Mouse (Mus musculus): ENCODE results near the gene Lrrc10b. TPM values are rescaled to one million over a fixed set of nuclear protein-coding genes. Genes with fewer than 3 reads are reported as not detected.

The Lrrc10b gene
- 0.79 and 1.1 TPM in 2 replicates for polyA plus RNA-seq (2015; fragmentation: Nextera tagmentation; extraction: Ambion mirVana)

DNA sequence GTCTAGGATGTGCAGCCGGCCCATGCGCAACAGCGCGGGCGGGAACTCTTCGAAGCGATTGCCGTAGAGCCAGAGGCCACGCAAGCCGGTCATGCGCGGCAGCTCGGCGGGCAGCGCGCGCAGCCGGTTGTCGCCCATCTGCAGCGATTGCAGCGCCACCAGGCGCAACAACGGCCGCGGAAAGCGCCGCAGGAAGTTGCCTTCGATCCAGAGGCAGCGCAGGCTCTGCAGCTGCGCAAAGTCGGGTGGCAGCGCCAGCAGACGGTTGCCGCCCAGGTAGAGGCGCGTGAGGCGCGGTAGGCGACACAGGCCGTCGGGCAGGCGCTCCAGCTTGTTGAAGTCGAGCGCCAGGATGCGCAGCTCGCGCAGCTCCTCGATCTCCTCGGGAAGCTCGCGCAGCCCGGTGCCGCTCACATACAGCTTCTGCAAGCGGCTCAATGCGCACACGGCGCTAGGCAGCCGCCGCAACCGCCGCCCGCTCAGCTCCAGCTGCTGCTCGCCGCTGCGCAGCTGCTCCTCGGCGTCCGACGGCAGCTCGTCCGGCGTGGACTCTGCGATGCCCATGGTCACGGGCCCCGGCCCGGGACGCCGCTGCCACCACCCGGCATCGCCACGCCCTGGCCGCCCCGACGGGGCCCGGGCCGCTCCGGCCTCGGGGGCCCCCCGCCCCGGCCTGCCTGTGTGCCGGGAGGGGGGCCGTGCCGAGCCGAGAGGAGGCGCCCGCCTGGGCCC is at the start of gene Lrrc10b:
Gene Lrrc10b (minus strand): TSS at position 722 of the 732 bp plus-strand sequence.
- peak; percentile 34 for ATAC-seq (ENCODE audit: borderline replicate concordance, extremely low read depth, low FRiP score, low TSS enrichment)
- Histone ChIP-seq H3K27ac (no peak within 1 kb of the TSS), H3K4me1 (peaks cover 30% of the 10 kb centered on the region), H3K4me2 (peak within 1 kb of the TSS; percentile 95), H3K27me3 (peaks cover 85% of the 10 kb centered on the region), H3K36me3 (no peaks in the 10 kb centered on the region), H3K4me3 (peak within 1 kb of the TSS; percentile 50), H3K9me3 (no peaks in the 10 kb centered on the region), H3K9ac (peak within 1 kb of the TSS; percentile 15; the same call in 1 of the 2 replicates)
- 1% methylated on average over 90 of the region's 96 CpGs for WGBS

DNA sequence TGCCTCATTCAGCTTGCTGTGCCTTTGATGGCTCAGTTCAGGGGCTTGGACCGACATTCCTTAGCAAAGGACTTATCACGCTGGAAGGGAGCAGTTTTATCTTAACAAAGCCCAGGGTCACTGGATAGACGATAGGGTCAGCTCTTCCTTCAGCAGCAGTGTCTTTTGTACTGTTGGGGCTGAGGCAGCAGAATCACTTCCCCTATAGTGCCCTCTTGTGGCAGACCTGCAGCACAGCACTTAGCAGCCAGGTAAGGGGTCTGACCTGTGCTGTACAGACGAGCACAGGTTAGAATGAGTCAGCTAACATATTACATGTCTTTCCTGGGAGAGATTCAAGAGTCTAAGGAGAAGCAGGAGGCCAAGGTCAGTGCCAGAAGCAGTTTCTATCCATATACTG is 45.3 kb upstream of the Lrrc10b start:
- 4% methylated on average over 4 of the region's 4 CpGs for WGBS
- 0 out of 2 replicates have a peak, but pooled peaks have one; percentile 49 for ATAC-seq (ENCODE audit: borderline replicate concordance, extremely low read depth, low FRiP score, low TSS enrichment)

DNA sequence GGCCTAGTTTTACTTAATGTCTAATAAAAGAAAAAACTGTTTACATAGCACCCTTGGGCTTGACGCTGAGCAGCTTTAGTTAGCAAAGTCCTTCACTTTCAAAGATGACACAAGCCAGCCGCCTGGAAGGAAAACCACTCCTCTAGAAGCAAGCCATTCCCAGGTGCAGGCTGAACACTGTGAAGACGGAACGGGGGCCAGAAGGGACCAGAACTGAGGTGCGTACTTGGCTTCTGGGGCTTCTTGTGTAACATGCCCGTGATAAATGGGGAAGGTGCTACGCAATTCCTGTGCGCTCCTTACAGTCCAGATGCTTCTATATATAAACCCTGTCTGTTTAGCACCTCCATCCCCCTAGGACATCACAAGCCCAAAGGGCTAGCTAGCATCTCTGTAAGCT is 43.3 kb upstream of the Lrrc10b start:
- ATAC-seq (ENCODE audit: borderline replicate concordance, extremely low read depth, low FRiP score, low TSS enrichment), result no peak
- no peaks in the 10 kb centered on the region for H3K9me3 ChIP-seq
- H3K9ac ChIP-seq, result no peak overlapping the region
- no peak overlapping the region for H3K4me2 ChIP-seq
- no peaks in the 10 kb centered on the region for H3K27me3 ChIP-seq
- H3K4me3 ChIP-seq, result no peak overlapping the region
- H3K27ac ChIP-seq, result no peak overlapping the region
- peaks cover 36% of the 10 kb centered on the region for H3K36me3 ChIP-seq
- H3K4me1 ChIP-seq, result no peaks in the 10 kb centered on the region
- 73% methylated on average over 8 of the region's 8 CpGs for WGBS

More for the DNA sequence above, 45.3 kb upstream of the Lrrc10b start:
- Histone ChIP-seq H3K4me1 (no peaks in the 10 kb centered on the region), H3K9ac (no peak overlapping the region), H3K9me3 (no peaks in the 10 kb centered on the region), H3K27me3 (no peaks in the 10 kb centered on the region), H3K27ac (no peak overlapping the region), H3K4me3 (no peak overlapping the region), H3K36me3 (peaks cover 44% of the 10 kb centered on the region), H3K4me2 (no peak overlapping the region)

DNA sequence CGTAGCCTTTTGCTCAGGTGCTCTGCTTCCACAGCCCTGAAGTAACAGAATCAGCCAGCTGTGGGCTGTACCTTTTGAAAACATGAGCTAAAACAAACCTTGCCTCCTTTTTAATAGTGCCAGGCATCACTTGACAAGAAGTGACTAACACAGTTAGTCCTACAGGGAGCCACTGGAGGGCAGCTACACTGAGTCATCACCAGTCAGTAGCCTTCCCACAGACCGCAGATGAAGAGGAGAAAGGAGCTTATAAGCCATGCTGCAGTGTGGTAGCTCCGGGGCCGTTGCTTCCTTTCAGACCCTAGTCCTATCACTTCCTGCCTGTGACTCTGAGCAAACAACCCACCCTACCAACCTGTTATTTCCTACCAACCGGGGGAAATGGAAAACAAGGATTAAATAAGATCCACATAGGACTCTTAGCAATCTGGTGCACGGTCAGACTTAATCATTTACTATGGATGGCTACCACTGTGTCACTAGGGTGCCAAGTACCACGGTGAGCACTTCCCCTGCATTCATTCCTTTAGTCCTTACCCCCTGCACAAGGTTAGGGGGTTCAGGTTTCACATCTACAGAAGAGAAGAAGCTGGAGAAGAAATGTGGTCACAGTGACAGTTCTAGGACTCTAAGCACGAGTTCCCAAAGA is 40.4 kb upstream of the Lrrc10b start:
- Histone ChIP-seq H3K27ac (no peak overlapping the region), H3K9ac (no peak overlapping the region), H3K27me3 (no peaks in the 10 kb centered on the region), H3K9me3 (no peaks in the 10 kb centered on the region), H3K4me2 (no peak overlapping the region), H3K4me1 (no peaks in the 10 kb centered on the region), H3K36me3 (peaks cover 24% of the 10 kb centered on the region), H3K4me3 (no peak overlapping the region)
- WGBS, result 50% methylated on average over 8 of the region's 8 CpGs
- ATAC-seq (ENCODE audit: borderline replicate concordance, extremely low read depth, low FRiP score, low TSS enrichment), result no peak

DNA sequence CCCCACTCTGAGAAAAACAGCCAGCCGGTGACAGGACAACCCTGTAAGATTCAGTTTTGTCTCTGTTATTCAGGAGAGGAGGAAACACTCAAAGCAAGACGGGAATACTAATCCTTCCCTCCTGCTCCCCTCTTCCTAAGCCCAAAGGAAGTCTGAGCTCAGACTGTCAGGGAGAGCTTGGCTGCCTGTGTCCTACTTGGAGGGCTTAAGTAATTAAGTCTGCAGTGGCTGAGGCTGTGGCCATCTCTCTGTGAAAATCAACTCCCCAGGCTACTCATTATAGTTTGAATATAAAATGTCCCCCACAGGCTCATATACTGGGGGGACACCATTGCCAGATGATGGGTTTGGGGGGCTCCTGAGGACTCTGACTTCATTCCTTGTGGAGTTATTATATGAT is 39.7 kb upstream of the Lrrc10b start:
- Histone ChIP-seq H3K36me3 (peaks cover 20% of the 10 kb centered on the region), H3K4me2 (no peak overlapping the region), H3K9me3 (no peaks in the 10 kb centered on the region), H3K4me1 (0 out of 2 replicates have a peak, but pooled peaks cover 3% of the 10 kb centered on the region), H3K4me3 (no peak overlapping the region), H3K9ac (no peak overlapping the region), H3K27me3 (no peaks in the 10 kb centered on the region), H3K27ac (no peak overlapping the region)
- WGBS, result 64% methylated on average over 2 of the region's 2 CpGs
- ATAC-seq (ENCODE audit: borderline replicate concordance, extremely low read depth, low FRiP score, low TSS enrichment), result no peak

DNA sequence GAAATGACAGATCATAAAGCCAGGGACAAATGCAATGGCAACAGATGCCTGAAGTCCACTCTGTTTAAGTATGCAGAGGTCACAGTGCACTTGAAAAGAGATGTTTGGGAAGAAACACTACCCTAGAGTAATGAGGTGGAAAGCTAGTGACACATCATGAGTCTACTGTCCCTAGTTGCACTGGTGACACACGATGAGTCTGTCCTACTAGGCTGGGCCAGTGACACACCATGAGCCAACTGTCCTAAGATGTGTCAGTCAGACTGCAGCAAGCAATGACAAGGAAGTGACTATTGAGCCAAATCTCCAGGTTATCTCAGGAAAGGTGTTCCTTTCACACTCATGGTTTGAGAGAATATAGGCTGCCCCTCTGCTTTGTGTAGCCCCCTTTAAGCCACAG is 38.4 kb upstream of the Lrrc10b start:
- no peak overlapping the region for H3K4me2 ChIP-seq
- no peak overlapping the region for H3K9ac ChIP-seq
- H3K9me3 ChIP-seq, result no peaks in the 10 kb centered on the region
- H3K27ac ChIP-seq, result no peak overlapping the region
- ATAC-seq (ENCODE audit: borderline replicate concordance, extremely low read depth, low FRiP score, low TSS enrichment), result no peak
- H3K4me3 ChIP-seq, result no peak overlapping the region
- 79% methylated on average over 1 of the region's 1 CpGs for WGBS
- H3K4me1 ChIP-seq, result 0 out of 2 replicates have a peak, but pooled peaks cover 3% of the 10 kb centered on the region
- no peaks in the 10 kb centered on the region for H3K27me3 ChIP-seq
- H3K36me3 ChIP-seq, result 0 out of 2 replicates have a peak, but pooled peaks cover 11% of the 10 kb centered on the region

DNA sequence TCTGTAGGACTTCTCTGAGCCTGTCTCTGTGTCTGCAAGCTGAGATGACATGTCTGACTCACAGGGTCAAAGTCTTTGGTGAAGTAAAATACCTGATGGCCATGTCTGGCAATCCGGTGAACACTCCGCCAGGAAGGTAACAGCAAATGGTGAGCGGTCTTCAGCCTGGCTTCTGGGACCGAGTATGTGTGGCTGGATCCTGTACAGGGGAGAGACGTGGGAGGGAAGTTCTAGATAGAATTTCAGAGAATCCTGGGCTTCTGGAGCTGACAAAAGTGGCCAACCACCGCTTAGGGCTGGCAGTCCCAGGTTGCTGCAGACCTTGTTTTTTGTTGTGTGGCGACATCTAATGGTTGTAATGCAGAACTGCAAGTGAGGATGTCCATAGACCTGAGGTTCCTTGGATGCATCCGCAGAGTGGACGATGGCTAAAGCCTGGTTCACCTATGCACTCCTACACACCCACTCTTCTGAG is 29.0 kb upstream of the Lrrc10b start:
- 18% methylated on average over 9 of the region's 9 CpGs for WGBS
- no peaks in the 10 kb centered on the region for H3K27me3 ChIP-seq
- H3K4me3 ChIP-seq, result no peak overlapping the region
- peak; percentile 61; the same call in 1 of the 2 replicates for ATAC-seq (ENCODE audit: borderline replicate concordance, extremely low read depth, low FRiP score, low TSS enrichment)
- H3K9me3 ChIP-seq, result no peaks in the 10 kb centered on the region
- H3K9ac ChIP-seq, result no peak overlapping the region
- H3K4me1 ChIP-seq, result 0 out of 2 replicates have a peak, but pooled peaks cover 5% of the 10 kb centered on the region
- no peaks in the 10 kb centered on the region for H3K36me3 ChIP-seq
- H3K27ac ChIP-seq, result no peak overlapping the region
- H3K4me2 ChIP-seq, result no peak overlapping the region

DNA sequence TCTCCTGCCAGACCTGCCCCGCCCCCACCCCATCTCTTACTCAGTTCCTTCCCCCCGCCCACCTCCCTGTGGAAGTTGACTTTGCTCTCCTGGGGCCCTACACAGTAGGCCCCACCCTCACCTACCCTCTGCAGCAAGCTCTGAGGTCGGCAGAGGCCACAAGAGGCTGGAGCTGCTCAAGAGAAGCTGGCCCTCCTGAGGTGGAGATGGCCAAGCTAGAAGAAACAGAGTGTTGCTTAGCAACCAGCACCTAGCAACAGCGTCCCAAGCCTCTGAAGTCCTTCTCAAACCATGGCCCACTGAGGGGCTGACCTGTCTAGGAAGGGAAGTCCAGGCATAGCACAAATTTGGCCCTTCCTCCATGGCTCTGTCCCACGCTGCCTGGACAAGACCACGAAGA is 25.4 kb upstream of the Lrrc10b start, which contains the start of gene Ppp1r32:
Gene Ppp1r32 (minus strand): TSS at position 226 of the 400 bp plus-strand sequence.
- Histone ChIP-seq H3K9me3 (no peaks in the 10 kb centered on the region), H3K4me1 (0 out of 2 replicates have a peak, but pooled peaks cover 5% of the 10 kb centered on the region), H3K9ac (no peak within 1 kb of the TSS), H3K36me3 (no peaks in the 10 kb centered on the region), H3K27ac (no peak within 1 kb of the TSS), H3K4me3 (no peak within 1 kb of the TSS), H3K4me2 (no peak within 1 kb of the TSS), H3K27me3 (no peaks in the 10 kb centered on the region)
- WGBS, result 28% methylated on average over 6 of the region's 6 CpGs
- ATAC-seq (ENCODE audit: borderline replicate concordance, extremely low read depth, low FRiP score, low TSS enrichment), result peak; percentile 60; the same call in 1 of the 2 replicates

DNA sequence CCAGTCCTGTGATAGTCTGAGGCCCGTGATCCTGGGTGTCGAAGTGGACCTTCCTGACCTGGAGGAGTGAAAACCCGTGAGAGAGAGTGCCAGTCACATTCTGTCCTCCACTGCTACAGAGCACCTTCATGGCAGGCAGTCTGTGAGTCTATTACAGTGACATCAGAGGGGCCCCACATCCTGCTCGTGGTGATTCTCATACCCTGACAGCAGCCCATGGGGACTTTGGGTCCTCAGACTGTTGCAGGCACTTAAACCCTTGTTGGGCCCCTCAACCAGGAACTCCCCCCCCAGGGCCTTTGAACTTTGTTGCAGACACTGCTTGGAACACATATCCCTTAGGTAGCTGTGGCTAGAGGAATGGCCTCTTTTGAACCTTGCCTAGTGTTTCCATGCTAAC is 22.3 kb upstream of the Lrrc10b start:
- Histone ChIP-seq H3K36me3 (no peaks in the 10 kb centered on the region), H3K4me1 (0 out of 2 replicates have a peak, but pooled peaks cover 5% of the 10 kb centered on the region), H3K9ac (no peak overlapping the region), H3K4me2 (no peak overlapping the region), H3K27me3 (no peaks in the 10 kb centered on the region), H3K9me3 (no peaks in the 10 kb centered on the region), H3K27ac (no peak overlapping the region), H3K4me3 (no peak overlapping the region)
- ATAC-seq (ENCODE audit: borderline replicate concordance, extremely low read depth, low FRiP score, low TSS enrichment), result no peak
- WGBS, result 41% methylated on average over 4 of the region's 4 CpGs

DNA sequence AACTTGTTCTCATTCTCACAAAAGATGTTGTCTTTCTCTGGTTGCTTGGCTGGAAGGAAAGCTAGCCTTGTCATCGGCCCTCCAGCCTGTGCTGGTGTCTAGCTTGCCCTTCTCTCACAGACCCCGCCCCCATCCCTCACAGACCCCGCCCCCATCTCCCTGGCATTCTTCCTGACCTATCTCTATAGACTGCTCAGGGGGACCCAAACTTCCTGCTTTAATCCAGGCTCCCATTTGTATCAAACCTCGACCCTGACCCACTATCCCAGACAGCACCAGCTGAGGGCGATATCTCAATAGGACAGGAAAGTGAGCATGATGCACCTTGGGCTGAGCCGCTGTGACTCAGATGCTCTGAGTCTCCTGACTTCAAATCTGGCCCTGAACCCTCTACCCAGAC is 16.5 kb upstream of the Lrrc10b start:
- ATAC-seq (ENCODE audit: borderline replicate concordance, extremely low read depth, low FRiP score, low TSS enrichment), result no peak
- Histone ChIP-seq H3K4me1 (0 out of 2 replicates have a peak, but pooled peaks cover 7% of the 10 kb centered on the region), H3K36me3 (no peaks in the 10 kb centered on the region), H3K9me3 (no peaks in the 10 kb centered on the region), H3K4me2 (no peak overlapping the region), H3K4me3 (no peak overlapping the region), H3K9ac (no peak overlapping the region), H3K27ac (no peak overlapping the region), H3K27me3 (no peaks in the 10 kb centered on the region)
- 19% methylated on average over 6 of the region's 6 CpGs for WGBS

DNA sequence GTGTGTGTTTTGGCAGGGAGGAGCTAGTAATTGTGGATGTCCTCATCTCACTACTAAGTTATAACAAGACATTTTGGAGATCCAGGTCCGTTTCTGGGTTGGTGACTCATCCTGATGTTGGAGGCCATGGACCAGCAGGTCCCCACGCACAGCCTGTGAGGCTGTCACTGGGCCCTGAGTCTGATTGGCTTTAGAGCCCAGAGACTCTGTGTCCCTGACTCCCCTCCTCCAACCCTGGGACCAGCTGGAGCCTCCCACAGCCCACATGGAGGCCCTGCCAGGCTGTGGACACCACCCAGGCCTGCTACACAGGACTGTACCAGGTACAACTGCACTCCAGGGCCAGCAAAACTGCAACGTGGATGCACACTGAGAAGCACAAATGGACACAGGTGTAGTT is 15.7 kb upstream of the Lrrc10b start:
- Histone ChIP-seq H3K9ac (no peak overlapping the region), H3K4me2 (no peak overlapping the region), H3K36me3 (no peaks in the 10 kb centered on the region), H3K9me3 (no peaks in the 10 kb centered on the region), H3K27ac (no peak overlapping the region), H3K4me1 (0 out of 2 replicates have a peak, but pooled peaks cover 7% of the 10 kb centered on the region), H3K27me3 (no peaks in the 10 kb centered on the region), H3K4me3 (no peak overlapping the region)
- no peak for ATAC-seq (ENCODE audit: borderline replicate concordance, extremely low read depth, low FRiP score, low TSS enrichment)
- WGBS, result 66% methylated on average over 3 of the region's 3 CpGs
